In the genomic region with DNA sequence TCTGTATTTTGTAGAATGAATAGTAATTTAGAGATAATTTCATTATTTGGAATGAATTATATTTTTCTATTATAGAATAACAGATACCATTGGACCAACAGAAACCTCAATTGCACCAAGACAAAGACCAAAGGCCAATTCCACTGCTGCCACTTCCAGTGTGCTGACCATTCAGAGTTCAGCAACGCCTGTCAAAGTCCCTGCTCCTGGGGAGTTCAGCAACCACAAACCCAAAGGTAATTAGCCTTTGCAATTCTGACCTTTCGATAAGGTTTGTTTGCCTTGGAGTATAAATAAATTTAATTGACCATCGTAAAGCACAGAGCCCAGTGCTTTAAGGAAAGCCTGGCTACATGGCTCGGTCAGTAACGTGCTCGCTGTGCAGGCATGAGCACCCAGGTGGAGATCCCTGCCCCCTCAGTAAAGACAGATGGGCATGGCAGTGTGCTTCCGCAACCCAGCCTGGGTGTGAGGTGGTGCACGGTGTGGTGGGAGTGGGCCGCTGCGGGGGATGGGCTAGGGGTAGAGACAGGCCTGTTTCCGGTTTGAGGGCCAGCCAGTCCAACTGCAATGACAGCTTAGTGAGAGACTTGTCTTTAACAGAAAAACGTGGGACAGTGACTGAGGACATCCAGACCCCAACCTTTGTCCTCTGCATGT, we compare ENCODE assay signal across 15 mouse cellular contexts. TPM values are rescaled to one million over a fixed set of nuclear protein-coding genes. Genes with fewer than 3 reads are reported as not detected.
DNase-seq lines count a peak whose midpoint lies in the region; ATAC-seq lines count a peak whose summit lies in the region.
"Had no signal": no experiment of that assay in that cellular context is flagged by ENCODE, and none has a peak within 500 bp of the region (broad histone marks: within the 10 kb centered on the region; RNA-seq: fewer than 3 reads in every experiment).

No protein-coding gene starts in this region.

- H3K9ac ChIP-seq in midbrain, embryonic 16.5 days (ENCODE audit: low read depth, low read length): no peak overlapping the region
- H3K9ac ChIP-seq in midbrain, embryonic 13.5 days (replicated peaks): no peak overlapping the region
- H3K9ac ChIP-seq in kidney, embryonic 15.5 days: no peak overlapping the region
- H3K9ac ChIP-seq in limb, embryonic 11.5 days (ENCODE audit: low read length): no peak overlapping the region
- H3K9ac ChIP-seq: heart, embryonic 13.5 days; liver, embryonic 13.5 days; neural tube, embryonic 13.5 days had no signal

- no peak overlapping the region for H3K4me3 ChIP-seq in midbrain, embryonic 16.5 days (ENCODE audit: low read depth, low read length)
- H3K4me3 ChIP-seq in midbrain, embryonic 13.5 days (replicated peaks): no peak overlapping the region
- H3K4me3 ChIP-seq in kidney, embryonic 15.5 days (replicated peaks): no peak overlapping the region
- no peak overlapping the region for H3K4me3 ChIP-seq in limb, embryonic 11.5 days (ENCODE audit: low read depth, low read length)
- H3K4me3 ChIP-seq: embryonic facial prominence, embryonic 10.5 days; heart, embryonic 13.5 days; liver, embryonic 13.5 days; neural tube, embryonic 13.5 days had no signal

- H3K36me3 ChIP-seq in midbrain, embryonic 16.5 days (ENCODE audit: control insufficient read depth, insufficient read depth, low read length): peaks cover 9% of the 10 kb centered on the region; the same call in 1 of the 2 replicates
- peaks cover 17% of the 10 kb centered on the region for H3K36me3 ChIP-seq in midbrain, embryonic 13.5 days
- peaks cover 33% of the 10 kb centered on the region for H3K36me3 ChIP-seq in kidney, embryonic 15.5 days
- no peaks in the 10 kb centered on the region for H3K36me3 ChIP-seq in limb, embryonic 11.5 days (ENCODE audit: control insufficient read depth, insufficient read depth, low read length)

- 0 out of 2 replicates have a peak, but pooled peaks have one; percentile 33 for ATAC-seq in midbrain, embryonic 16.5 days
- no peak; the same call in 1 of the 2 replicates for ATAC-seq in midbrain, embryonic 13.5 days
- peak; percentile 83; the same call in 1 of the 2 replicates for ATAC-seq in kidney, embryonic 15.5 days (replicated peaks; ENCODE audit: low FRiP score)
- peak; percentile 35; the same call in 1 of the 2 replicates for ATAC-seq in limb, embryonic 11.5 days (ENCODE audit: insufficient number of reproducible peaks, low FRiP score, low TSS enrichment, low read depth)
- ATAC-seq: hindbrain, postnatal 0 days had no signal

- H3K4me2 ChIP-seq in midbrain, embryonic 16.5 days (ENCODE audit: low read length): no peak overlapping the region
- no peak overlapping the region for H3K4me2 ChIP-seq in midbrain, embryonic 13.5 days (replicated peaks)
- H3K4me2 ChIP-seq in kidney, embryonic 15.5 days: no peak overlapping the region
- no peak overlapping the region; the same call in 1 of the 2 replicates for H3K4me2 ChIP-seq in limb, embryonic 11.5 days (ENCODE audit: low read depth, severe bottlenecking)
- H3K4me2 ChIP-seq: heart, embryonic 13.5 days; liver, embryonic 13.5 days; neural tube, embryonic 13.5 days had no signal

- no peak overlapping the region for H3K27ac ChIP-seq in midbrain, embryonic 16.5 days (ENCODE audit: low read length)
- H3K27ac ChIP-seq in midbrain, embryonic 13.5 days: no peak overlapping the region
- H3K27ac ChIP-seq in kidney, embryonic 15.5 days: no peak overlapping the region
- H3K27ac ChIP-seq in limb, embryonic 11.5 days (replicated peaks; ENCODE audit: low read depth, low read length): no peak overlapping the region
- H3K27ac ChIP-seq: embryonic facial prominence, embryonic 10.5 days; heart, embryonic 13.5 days; hindbrain, postnatal 0 days; liver, embryonic 13.5 days; neural tube, embryonic 13.5 days had no signal

- 85% methylated on average over 12 of the region's 12 CpGs for WGBS in midbrain, embryonic 16.5 days
- WGBS in midbrain, embryonic 13.5 days: 92% methylated on average over 12 of the region's 12 CpGs
- 40% methylated on average over 12 of the region's 12 CpGs for WGBS in kidney, embryonic 15.5 days
- 37% methylated on average over 12 of the region's 12 CpGs for WGBS in limb, embryonic 11.5 days

- H3K27me3 ChIP-seq in midbrain, embryonic 16.5 days (ENCODE audit: control insufficient read depth, insufficient read depth, low read depth, low read length): no peaks in the 10 kb centered on the region
- no peaks in the 10 kb centered on the region for H3K27me3 ChIP-seq in midbrain, embryonic 13.5 days
- no peaks in the 10 kb centered on the region for H3K27me3 ChIP-seq in kidney, embryonic 15.5 days
- H3K27me3 ChIP-seq in limb, embryonic 11.5 days (ENCODE audit: control insufficient read depth, insufficient read depth, low read length): no peaks in the 10 kb centered on the region
- H3K27me3 ChIP-seq: heart, embryonic 13.5 days; liver, embryonic 13.5 days; neural tube, embryonic 13.5 days had no signal

- H3K4me1 ChIP-seq in midbrain, embryonic 16.5 days (ENCODE audit: control insufficient read depth, insufficient read depth, low read length): no peaks in the 10 kb centered on the region
- H3K4me1 ChIP-seq in midbrain, embryonic 13.5 days (replicated peaks): no peaks in the 10 kb centered on the region
- H3K4me1 ChIP-seq in kidney, embryonic 15.5 days: 0 out of 2 replicates have a peak, but pooled peaks cover 4% of the 10 kb centered on the region
- 0 out of 2 replicates have a peak, but pooled peaks cover 3% of the 10 kb centered on the region for H3K4me1 ChIP-seq in limb, embryonic 11.5 days (ENCODE audit: control insufficient read depth, insufficient read depth, low read length)
- H3K4me1 ChIP-seq: neural tube, embryonic 13.5 days had no signal

- H3K9me3 ChIP-seq in midbrain, embryonic 16.5 days (replicated peaks; ENCODE audit: control insufficient read depth, low read length, poor library complexity, severe bottlenecking): no peaks in the 10 kb centered on the region
- H3K9me3 ChIP-seq in midbrain, embryonic 13.5 days: no peaks in the 10 kb centered on the region
- H3K9me3 ChIP-seq in kidney, embryonic 15.5 days (replicated peaks): no peaks in the 10 kb centered on the region
- H3K9me3 ChIP-seq in limb, embryonic 11.5 days (ENCODE audit: control insufficient read depth, low read length): no peaks in the 10 kb centered on the region
- H3K9me3 ChIP-seq: embryonic facial prominence, embryonic 10.5 days; heart, embryonic 13.5 days; liver, embryonic 13.5 days; neural tube, embryonic 13.5 days had no signal

- peak; percentile 71 for DNase-seq in kidney, adult 9 months
- DNase-seq in kidney, postnatal 4 days: no peak
- DNase-seq in limb, embryonic 11.5 days (ENCODE audit: low spot score): peak; percentile 27
- no peak for DNase-seq in layer of hippocampus, adult 11-12 months (ENCODE audit: low spot score)
- no peak for DNase-seq in frontal cortex, postnatal 10 days (ENCODE audit: low spot score in 2 of 2)
- DNase-seq: cerebellum, adult 8-10 months; liver, embryonic 13.5 days; thymus, adult 18-20 months had no signal

RNA-seq across cellular contexts. Expression of gene Paqr3, which starts 54.5 kb away (rescaled TPM):
- 17.6 and 21.4 TPM in 2 replicates for polyA plus RNA-seq in midbrain, embryonic 16.5 days (2015; fragmentation: Nextera tagmentation; extraction: Ambion mirVana)
- polyA plus RNA-seq in midbrain, embryonic 13.5 days (2015; fragmentation: Nextera tagmentation; extraction: Ambion mirVana): 23.4 and 25.9 TPM in 2 replicates
- polyA plus RNA-seq in kidney, embryonic 15.5 days (2015; fragmentation: Nextera tagmentation; extraction: Ambion mirVana): 3.8 and 3.9 TPM in 2 replicates
- polyA plus RNA-seq in limb, embryonic 11.5 days (2014; fragmentation: Nextera tagmentation; extraction: Ambion mirVana): 8.6 and 10.3 TPM in 2 replicates

RNA-seq across cellular contexts. Expression of gene Bmp2k, which starts 59.4 kb away (rescaled TPM):
- 8.3 and 9.5 TPM in 2 replicates for polyA plus RNA-seq in midbrain, embryonic 16.5 days (2015; fragmentation: Nextera tagmentation; extraction: Ambion mirVana)
- polyA plus RNA-seq in midbrain, embryonic 13.5 days (2015; fragmentation: Nextera tagmentation; extraction: Ambion mirVana): 8.3 and 9.3 TPM in 2 replicates
- 10.1 and 10.2 TPM in 2 replicates for polyA plus RNA-seq in kidney, embryonic 15.5 days (2015; fragmentation: Nextera tagmentation; extraction: Ambion mirVana)
- polyA plus RNA-seq in limb, embryonic 11.5 days (2014; fragmentation: Nextera tagmentation; extraction: Ambion mirVana): 7.8 and 8.2 TPM in 2 replicates

Comparison
In these comparisons a context has a peak if more than half of its experiments do, and no peak if none do; other contexts are left out.
1. DNase-seq: peak in kidney, adult 9 months (single experiment) and limb, embryonic 11.5 days (single experiment); none in kidney, postnatal 4 days (0 of 2), layer of hippocampus, adult 11-12 months (single experiment) and frontal cortex, postnatal 10 days (0 of 2).